Mouse (Mus musculus) hindbrain, postnatal 0 days (tissue): Measurements from ENCODE around the gene Commd7. TPM values are rescaled to one million over a fixed set of nuclear protein-coding genes. Genes with fewer than 3 reads are reported as not detected.
"Not testable (repeated sequence)": the region's sequence is repeated elsewhere in the genome, so short reads cannot be mapped to it uniquely, and the experiment has no call there.

ENCODE experiments used
- ATAC-seq: fragments of 200-750 bp; cut with Nextera tagmentation; 2 replicates; pipeline ENCODE4 v1.8.0; 2017; ENCODE audit warnings: mild to moderate bottlenecking, moderate TSS enrichment, moderate library complexity
- DNase-seq: peaks from one replicate; pipeline ENCODE4 v3.0.0-alpha.2; 2015; ENCODE audit warnings: low spot score
- H3K27ac ChIP-seq: fragments of 300-500 bp; sonication (generic); 2 replicates; pipeline ENCODE4 v1.5.1; 2014; ENCODE audit warnings: mild to moderate bottlenecking
- H3K27me3 ChIP-seq: fragments of 300-500 bp; sonication (generic); 2 replicates; pipeline ENCODE4 v1.6.1; 2014; ENCODE audit warnings: low read length, mixed read lengths; ENCODE audit not compliant: insufficient read depth
- H3K36me3 ChIP-seq: fragments of 300-500 bp; sonication (generic); 2 replicates; pipeline ENCODE4 v1.6.1; 2014; ENCODE audit warnings: low read length, mixed read lengths; ENCODE audit not compliant: insufficient read depth
- H3K4me1 ChIP-seq: fragments of 300-500 bp; sonication (generic); 2 replicates; pipeline ENCODE4 v1.6.1; 2014; ENCODE audit warnings: antibody characterized with exemption, low read length, mixed read lengths; ENCODE audit not compliant: insufficient read depth
- H3K4me2 ChIP-seq: fragments of 300-500 bp; sonication (generic); 2 replicates; pipeline ENCODE4 v1.6.1; 2014; ENCODE audit warnings: low read depth, mild to moderate bottlenecking, low read length, moderate library complexity, mixed read lengths
- H3K4me3 ChIP-seq: fragments of 300-500 bp; sonication (generic); 2 replicates; pipeline ENCODE4 v1.5.1; 2014; ENCODE audit warnings: low read length
- H3K9ac ChIP-seq: fragments of 300-500 bp; sonication (generic); replicated peaks from 2 replicates; pipeline ENCODE4 v1.6.1; 2014; ENCODE audit warnings: mild to moderate bottlenecking, low read length, moderate library complexity, mixed read lengths
- H3K9me3 ChIP-seq: fragments of 300-500 bp; sonication (generic); 2 replicates; pipeline ENCODE4 v1.6.1; 2016; ENCODE audit warnings: low read length, mixed read lengths
- CTCF ChIP-seq: IDR thresholded peaks from 2 replicates; pipeline ENCODE4 v1.5.1; 2016; ENCODE audit warnings: antibody characterized with exemption, control low read depth, low read depth
- WGBS: fragments of 180-500 bp; shearing (Covaris S2); extraction: QIAGEN DNeasy Blood & Tissue Kit; methylation state at CpG from one replicate; pipeline ENCODE4 v1.1.7; 2014; 5-methylcytosine and 5-hydroxymethylcytosine counted together
- polyA plus RNA-seq: library from polyadenylated mRNA; unstranded; fragments of >200 nt; fragmentation: Nextera tagmentation; extraction: Ambion mirVana; gene quantifications from 2 replicates; pipeline ENCODE4 v1.2.1, GENCODE M21; 2015
- total RNA-seq: library from RNA; depleted of rRNA; stranded (reverse); fragments of >200 nt; gene quantifications from 2 replicates; pipeline ENCODE4 v1.2.3, GENCODE M21; 2014

The Commd7 gene
- total and polyA plus RNA-seq, 2 experiments from 2014 or later = 21.2 to 93.4 TPM

GRCm38 (mm10) chr2:153668754-153669376, 36.3 kb upstream of the Commd7 start:
- no peak overlapping the region for H3K4me2 ChIP-seq
- H3K27me3 ChIP-seq = no peaks in the 10 kb centered on the region
- H3K9me3 ChIP-seq = no peaks in the 10 kb centered on the region
- no peak overlapping the region for H3K4me3 ChIP-seq
- no peak overlapping the region for H3K27ac ChIP-seq
- TF ChIP-seq CTCF = peak; percentile 80
- H3K4me1 ChIP-seq = no peaks in the 10 kb centered on the region
- no peak overlapping the region for H3K9ac ChIP-seq
- DNase-seq (peak; percentile 93), ATAC-seq (peak; percentile 86)
- no peaks in the 10 kb centered on the region; the same call in 1 of the 2 replicates for H3K36me3 ChIP-seq
- WGBS = 55% methylated on average over 7 of the region's 7 CpGs

GRCm38 (mm10) chr2:153665401-153665800, 32.8 kb upstream of the Commd7 start:
- Histone ChIP-seq H3K9me3 (no peaks in the 10 kb centered on the region), H3K36me3 (no peaks in the 10 kb centered on the region; the same call in 1 of the 2 replicates), H3K27ac (no peak overlapping the region), H3K9ac (no peak overlapping the region), H3K4me3 (no peak overlapping the region), H3K4me1 (no peaks in the 10 kb centered on the region), H3K27me3 (no peaks in the 10 kb centered on the region), H3K4me2 (no peak overlapping the region)
- ATAC-seq (no peak), DNase-seq (no peak)
- WGBS = 83% methylated on average over 7 of the region's 7 CpGs
- TF ChIP-seq CTCF = no peak

GRCm38 (mm10) chr2:153660616-153661015, 28.0 kb upstream of the Commd7 start:
- Histone ChIP-seq H3K36me3 (no peaks in the 10 kb centered on the region; the same call in 1 of the 2 replicates), H3K9me3 (no peaks in the 10 kb centered on the region), H3K27me3 (no peaks in the 10 kb centered on the region), H3K4me3 (no peak overlapping the region), H3K9ac (no peak overlapping the region), H3K27ac (no peak overlapping the region), H3K4me1 (no peaks in the 10 kb centered on the region), H3K4me2 (no peak overlapping the region)
- 57% methylated on average over 3 of the region's 3 CpGs for WGBS
- no peak for TF ChIP-seq CTCF
- no peak for ATAC-seq
- DNase-seq = no peak

DNA sequence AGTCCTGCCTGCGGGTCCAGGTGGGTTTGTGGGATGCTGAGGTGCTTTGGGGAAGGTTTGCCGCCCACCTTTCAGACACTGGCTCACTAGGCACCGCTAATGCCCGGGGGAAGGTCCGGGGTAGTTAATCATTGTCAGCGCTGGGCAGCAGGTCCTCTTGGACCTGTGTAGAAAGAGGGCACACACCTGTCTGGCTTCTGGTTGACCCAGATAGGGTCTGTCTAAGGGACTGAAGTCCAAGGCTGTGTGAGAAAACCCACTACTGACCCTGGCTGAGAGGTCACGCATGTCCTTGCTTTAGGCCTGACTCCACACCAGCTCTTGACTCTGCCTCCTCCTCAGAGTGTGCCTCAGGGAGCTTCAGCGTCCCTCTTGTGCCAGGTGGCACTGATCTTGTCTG, 25.1 kb upstream of the Commd7 start:
- 81% methylated on average over 6 of the region's 8 CpGs for WGBS
- not testable (repeated sequence) for H3K27ac ChIP-seq, H3K4me1 ChIP-seq, H3K9ac ChIP-seq, H3K36me3 ChIP-seq, H3K9me3 ChIP-seq, H3K27me3 ChIP-seq, H3K4me2 ChIP-seq, DNase-seq, ATAC-seq, H3K4me3 ChIP-seq

DNA sequence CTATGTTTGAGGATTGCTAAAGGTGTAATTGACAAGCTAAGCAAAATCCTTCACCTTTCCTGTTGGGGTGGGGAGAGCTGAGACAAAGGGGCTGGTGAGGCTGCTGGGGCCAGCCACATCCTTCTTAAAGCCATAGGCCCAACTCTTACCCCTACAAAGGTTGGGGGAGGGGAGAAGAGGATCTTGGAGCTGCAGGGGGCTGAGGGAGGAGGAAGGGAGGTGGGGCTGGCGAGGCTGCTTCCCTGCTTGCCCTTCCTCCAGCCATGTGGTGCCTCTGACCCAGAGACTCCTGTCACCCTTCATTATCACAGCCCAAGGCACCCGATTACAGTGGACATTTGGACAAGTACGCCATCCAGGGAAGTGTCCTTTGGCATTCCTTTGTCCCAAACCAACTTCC, 19.1 kb upstream of the Commd7 start:
- 55% methylated on average over 3 of the region's 3 CpGs for WGBS
- H3K4me3 ChIP-seq = no peak overlapping the region
- no peaks in the 10 kb centered on the region for H3K27me3 ChIP-seq
- H3K36me3 ChIP-seq = no peaks in the 10 kb centered on the region
- H3K9me3 ChIP-seq = no peaks in the 10 kb centered on the region
- ATAC-seq (no peak), DNase-seq (no peak)
- H3K27ac ChIP-seq = no peak overlapping the region
- H3K4me2 ChIP-seq = no peak overlapping the region
- no peak for TF ChIP-seq CTCF
- H3K9ac ChIP-seq = no peak overlapping the region
- peaks cover 16% of the 10 kb centered on the region for H3K4me1 ChIP-seq

DNA sequence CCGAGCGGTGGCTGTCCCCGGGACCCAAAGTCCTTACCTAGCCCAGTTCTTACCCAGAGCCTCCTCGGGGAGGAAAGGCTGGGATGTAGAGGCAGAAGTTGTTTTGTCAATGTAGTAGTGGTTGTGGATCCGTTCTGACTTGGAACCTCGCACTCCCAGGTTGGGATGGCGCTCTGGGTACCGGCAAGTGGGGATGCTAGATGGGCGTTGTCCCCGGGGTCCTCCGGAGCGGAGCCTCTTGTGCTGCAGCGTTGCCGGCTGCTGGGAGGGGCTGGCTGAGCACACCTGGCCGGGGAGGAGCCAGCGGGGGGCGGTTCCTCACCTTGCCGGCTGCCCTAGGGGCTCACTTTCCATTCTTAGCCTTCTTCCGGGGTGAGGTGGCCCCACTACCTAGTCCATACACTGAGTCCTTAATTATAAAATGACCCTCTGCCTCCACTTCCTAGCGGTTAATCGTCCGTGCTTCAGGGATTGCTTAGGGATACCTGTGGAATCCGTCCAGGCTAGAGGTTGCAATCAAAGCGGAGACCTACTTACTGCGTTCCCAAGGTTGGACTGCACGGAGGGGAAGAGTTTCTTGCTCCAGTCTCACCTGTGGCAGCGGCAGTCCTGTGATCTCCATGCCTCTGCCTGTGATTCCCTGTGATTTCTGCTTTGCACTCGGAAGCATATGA, 17.6 kb upstream of the Commd7 start:
- peak overlapping the region; percentile 79 for H3K4me3 ChIP-seq
- H3K9ac ChIP-seq = peak overlapping the region; percentile 77
- no peaks in the 10 kb centered on the region for H3K36me3 ChIP-seq
- no peak for TF ChIP-seq CTCF
- H3K27me3 ChIP-seq = no peaks in the 10 kb centered on the region
- H3K4me2 ChIP-seq = peak overlapping the region; percentile 98
- no peaks in the 10 kb centered on the region for H3K9me3 ChIP-seq
- no peak for DNase-seq
- peaks cover 16% of the 10 kb centered on the region for H3K4me1 ChIP-seq
- peak; percentile 6; the same call in 1 of the 2 replicates for ATAC-seq
- 2% methylated on average over 28 of the region's 28 CpGs for WGBS
- H3K27ac ChIP-seq = no peak overlapping the region
